Mouse (Mus musculus): ENCODE data around the gene Tbx3.
A peak's percentile ranks its signal among the peaks of the same experiment; 100 is the strongest.

Gene Tbx3

GRCm38 (mm10) chr5:119679614-119680328 is 9.3 kb downstream of the Tbx3 start:
- DNase-seq (ENCODE audit: low spot score in 2 of 2): no peak

- DNase-seq (ENCODE audit: low spot score in 2 of 2): no peak
These were observed 10.0 kb downstream of the Tbx3 start for GRCm38 (mm10) chr5:119680329-119681010.

DNA sequence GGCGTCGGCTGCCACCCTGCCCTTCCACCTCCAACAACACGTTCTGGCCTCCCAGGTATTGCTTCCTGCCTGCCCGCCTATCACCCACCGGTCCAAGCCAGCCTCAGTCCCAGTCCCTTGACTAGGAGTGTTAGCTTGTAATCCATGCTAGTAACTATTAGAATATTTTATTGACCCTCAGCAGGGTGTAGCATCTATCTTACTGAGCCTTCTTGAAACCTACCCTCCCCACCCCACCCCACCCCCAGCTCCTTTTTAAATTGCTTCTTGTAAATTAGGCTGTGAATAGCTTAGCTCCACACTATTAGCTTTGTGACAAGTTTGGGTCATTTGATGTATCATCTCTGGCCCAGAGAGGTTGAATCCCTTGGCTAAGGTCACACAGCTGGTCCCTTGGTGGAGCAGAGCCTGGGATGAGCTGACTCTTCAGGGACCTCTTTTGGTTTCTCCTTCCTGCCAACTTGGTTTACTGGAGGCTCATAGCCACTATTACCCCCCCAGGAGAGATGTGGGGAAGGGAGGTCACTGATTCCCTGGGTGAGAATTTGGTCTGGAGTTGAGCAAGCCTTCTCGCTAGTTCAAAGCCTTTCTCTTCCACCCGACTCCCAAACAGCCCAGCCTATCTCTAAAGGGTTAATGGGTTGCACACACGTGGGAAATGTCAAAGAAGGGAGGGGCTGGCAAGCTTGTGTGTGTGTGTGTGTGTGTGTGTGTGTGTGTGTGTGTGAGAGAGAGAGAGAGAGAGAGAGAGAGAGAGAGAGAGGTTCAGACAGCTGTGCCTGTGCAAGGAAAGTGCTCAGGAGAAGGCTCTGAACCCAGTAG is 10.8 kb downstream of the Tbx3 start:
- DNase-seq (ENCODE audit: low spot score in 2 of 2): no peak

DNA sequence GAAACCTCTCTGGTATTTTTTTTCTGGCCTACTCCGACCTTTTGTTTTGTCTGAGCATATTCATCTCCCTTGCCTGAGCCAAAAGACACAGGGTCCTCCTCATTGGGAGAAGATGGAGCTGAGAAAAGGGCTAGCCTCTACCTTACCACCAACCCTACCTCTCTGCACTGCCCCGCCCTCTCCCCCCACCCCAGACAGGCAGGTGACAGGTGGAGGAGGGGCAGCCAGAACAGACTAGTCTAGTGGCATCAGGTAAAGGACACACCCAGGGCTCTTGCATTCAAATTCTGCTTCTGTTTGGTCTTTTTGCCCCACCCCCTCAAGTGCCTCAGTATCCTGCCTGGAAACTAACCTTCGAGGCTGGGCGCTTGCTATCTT is 11.4 kb downstream of the Tbx3 start:
- no peak for DNase-seq (ENCODE audit: low spot score in 2 of 2)

DNA sequence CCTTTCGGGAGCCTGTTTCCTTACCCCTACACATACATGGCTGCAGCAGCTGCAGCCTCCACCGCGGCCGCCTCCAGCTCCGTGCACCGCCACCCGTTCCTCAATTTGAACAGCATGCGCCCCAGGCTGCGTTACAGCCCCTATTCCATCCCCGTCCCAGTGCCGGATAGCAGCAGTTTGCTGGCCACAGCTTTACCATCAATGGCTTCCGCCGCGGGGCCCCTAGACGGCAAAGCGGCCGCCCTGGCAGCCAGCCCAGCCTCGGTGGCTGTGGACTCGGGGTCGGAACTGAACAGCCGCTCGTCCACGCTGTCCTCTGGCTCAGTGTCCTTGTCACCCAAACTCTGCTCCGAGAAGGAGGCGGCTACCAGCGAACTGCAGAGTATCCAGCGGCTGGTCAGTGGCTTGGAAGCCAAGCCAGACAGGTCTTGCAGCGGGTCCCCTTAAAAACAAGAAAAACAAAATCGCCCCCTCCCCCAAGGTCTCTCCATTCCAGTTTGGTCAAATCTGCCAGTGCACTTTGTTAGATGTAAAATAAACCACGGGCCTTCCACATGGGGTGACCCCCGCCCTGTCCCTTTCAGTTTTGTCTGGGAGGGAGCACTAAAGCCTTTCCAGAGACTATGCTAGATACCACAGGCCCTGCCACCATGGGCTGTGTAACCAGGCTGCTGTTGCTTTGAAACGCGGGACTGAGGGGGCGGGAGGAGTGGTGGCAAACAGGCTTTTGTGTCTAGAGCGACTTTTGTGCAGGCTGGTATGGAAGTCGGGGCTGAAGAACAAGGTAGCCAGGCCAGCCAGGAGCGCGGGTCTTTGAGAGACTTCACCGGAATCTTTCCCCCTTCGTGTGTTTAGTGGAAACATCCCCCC is 12.4 kb downstream of the Tbx3 start:
- no peak for DNase-seq (ENCODE audit: low spot score in 2 of 2)

GRCm38 (mm10) chr5:119683861-119684260 is 13.4 kb downstream of the Tbx3 start:
- DNase-seq (ENCODE audit: low spot score in 2 of 2): no peak

DNA sequence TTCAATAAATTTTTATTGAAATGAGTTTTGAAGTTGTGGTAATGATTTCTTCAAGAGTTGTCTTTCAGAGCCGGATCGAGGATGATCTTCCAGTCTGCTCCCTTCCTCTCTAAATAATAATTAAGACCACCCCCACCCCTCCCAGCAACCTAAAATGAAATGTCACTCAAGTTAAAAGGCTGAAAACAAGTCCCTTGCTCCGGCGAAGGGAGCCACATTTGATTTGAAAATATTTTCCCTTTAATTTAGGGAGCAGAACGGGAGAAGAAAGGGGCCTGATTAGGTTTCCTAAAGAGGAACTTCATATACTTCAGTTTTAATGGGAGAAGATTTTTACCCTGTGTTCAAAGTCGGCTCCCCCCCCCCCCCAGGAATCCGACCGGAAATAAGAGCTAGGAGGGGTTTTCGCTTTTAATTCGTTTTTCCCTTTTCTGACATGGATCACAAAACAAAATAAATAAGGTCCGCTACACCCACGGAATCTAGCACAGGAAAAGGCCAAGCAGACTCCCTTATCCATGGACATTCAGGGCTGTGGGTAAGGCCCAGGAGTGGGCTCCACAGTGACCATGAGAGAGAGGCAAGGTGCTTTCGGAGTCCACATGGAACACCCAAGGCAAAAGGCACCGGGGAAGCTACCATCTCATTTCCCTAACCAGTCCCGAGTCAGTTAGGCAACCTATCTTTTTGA is 14.4 kb downstream of the Tbx3 start:
- DNase-seq (ENCODE audit: low spot score in 2 of 2): no peak

DNA sequence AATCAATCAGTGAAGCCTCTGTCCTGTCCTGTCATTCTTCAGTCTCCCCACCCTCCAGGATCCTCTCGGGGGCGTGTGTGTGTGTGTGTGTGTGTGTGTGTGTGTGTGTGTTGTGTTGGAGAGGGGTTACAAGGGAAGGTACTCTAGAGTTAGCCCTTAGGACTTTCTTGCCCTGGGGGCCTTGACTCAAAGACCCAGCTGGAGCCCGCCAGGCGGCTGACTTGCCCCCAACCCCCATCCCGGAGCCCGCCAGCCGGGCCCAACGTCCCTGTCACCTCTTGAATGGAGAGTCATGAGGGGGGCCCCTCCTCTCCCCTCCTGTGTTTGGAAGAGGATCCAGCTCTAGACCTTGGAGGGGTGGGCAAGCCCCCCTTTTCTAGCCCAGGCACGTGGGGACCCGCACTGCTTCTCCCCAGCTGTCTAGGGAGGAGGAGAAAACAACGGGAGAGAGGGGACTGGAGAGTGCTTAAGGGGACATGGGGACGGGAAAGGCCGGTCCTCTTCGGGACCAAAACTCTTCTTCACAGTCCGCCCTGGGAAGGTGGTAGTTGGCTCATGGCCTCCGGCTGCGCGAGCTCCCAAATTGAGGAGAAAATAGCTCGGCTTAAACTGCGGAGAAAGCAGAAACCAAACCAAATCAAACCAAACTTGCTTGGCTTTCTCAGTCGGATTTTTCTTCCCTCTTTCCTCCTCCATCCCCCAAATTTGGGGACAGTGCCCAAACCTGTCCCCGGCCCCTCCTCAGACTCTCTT is 15.2 kb downstream of the Tbx3 start:
- no peak for DNase-seq (ENCODE audit: low spot score in 2 of 2)

DNA sequence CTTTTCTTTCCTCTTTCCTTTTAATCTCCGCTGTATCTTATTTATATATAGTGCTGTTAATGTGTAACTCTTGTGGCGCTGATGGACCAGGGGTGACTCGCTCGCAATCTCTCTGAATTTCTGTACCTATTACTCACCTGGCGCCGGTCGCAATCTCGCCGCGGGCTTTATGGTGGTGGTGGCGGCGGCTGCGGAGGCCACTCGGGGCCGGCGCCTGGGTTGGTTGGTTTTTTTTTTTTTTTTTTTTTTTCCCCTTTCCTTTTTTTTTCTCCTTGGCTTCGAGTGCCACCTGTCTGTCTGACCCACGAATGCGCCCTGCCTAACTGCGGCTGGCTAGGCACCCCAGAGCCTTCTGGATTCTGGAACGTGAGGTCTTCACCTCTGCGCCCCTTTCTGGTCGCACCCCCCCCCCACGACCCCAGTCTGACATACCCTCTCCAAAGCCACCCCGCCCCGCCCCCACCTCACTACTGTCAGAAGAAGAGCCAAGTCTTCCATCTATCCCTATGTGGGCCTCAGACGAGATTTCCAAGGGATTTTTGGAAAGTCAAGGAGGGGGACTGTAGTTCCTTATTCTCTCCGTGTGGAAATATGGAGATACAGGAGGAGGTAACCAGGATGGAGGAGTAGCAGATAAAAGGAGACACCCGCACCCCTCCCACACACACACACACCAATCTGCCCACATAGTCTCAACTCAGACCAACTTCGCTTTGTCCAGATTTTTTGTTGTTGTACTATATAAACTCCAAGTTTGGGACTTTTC is 15.9 kb downstream of the Tbx3 start:
- DNase-seq (ENCODE audit: low spot score in 2 of 2): no peak

DNA sequence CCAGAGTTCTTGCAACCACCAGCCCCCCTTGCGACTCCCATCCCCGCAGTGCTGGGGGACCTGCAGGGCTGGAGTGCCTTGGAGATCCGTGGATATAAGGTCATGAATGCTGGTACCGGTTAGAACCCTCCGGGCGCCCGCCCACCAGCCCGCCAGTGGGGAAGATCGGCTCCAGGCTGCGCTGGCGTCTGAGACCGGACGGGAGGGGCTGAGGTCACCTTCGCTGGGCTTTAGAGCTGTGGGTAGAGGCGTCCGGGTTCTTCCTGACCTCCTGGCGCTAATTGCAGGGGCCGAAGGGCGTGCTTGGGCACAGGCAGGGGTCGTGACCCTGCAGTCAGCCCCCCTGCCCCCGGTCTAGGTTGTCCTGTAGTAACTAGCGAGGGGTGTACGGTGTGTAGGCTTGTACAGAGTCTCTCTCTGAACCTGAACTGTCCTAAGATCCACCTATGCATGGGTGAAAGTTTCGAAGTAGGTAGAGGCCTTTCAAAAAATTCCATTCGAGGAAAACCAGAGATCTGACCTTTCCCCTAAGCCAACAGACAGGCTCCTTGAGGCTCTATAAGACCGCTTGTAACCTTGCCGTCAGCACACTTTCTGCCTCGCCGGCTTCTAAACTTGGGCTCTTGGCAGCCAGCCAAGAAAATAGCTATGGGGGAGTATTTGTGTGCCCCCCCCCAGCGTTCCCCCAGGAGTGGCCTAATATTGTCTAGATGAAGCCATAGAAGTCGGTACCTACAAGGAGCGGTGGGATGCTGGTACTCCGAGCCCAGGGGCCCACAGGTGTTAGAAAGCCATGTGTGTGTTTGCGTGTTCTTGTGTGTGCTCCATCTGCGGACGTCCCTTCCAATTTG is 16.8 kb downstream of the Tbx3 start:
- DNase-seq (ENCODE audit: low spot score in 2 of 2): no peak

GRCm38 (mm10) chr5:119687856-119688206 is 17.4 kb downstream of the Tbx3 start:
- DNase-seq (ENCODE audit: low spot score in 2 of 2): no peak

DNA sequence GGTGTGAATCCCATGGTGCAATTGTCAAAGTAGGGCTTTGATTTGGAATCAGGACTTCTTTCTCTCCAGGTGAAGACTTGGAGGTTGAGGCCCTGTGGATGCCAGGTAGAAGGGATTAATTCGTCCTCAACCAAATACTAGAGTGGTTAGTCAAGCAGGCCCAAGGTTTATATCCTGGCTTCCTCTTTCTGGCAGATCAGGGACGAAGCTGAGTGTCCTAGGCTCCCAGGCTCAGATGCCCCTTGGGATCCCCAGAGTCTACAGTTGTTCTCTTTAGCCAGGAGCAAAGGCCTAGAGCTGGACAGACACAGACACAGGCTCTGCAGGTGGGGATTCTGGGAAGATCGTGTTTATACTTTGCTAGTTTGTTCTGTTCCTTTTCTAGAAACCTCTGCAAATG is 17.8 kb downstream of the Tbx3 start:
- no peak for DNase-seq (ENCODE audit: low spot score in 2 of 2)

DNA sequence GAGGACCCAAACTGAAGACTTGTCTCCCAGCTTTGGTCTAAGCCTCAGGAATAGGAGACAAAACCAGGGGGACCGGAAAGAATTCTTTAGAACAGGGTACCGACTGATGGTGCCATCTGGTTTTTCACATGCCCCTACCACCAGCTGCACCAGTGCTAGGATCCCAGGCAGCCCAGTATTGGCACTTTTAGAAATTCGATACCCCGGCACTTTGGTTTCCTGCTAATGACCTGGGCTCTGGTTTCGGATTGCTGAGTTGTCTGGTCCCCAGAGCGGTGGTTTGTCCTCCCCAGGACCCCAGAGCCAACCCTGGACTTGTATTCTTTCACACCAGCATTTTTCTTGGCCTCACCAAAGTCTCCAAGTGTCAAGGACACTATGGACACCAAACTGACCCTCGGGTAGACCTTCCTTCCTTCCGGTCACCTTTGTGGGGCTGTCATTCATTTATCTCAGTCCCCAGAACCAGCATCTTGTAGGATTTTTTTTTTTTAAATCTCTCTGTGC is 18.5 kb downstream of the Tbx3 start:
- no peak for DNase-seq (ENCODE audit: low spot score in 2 of 2)

DNA sequence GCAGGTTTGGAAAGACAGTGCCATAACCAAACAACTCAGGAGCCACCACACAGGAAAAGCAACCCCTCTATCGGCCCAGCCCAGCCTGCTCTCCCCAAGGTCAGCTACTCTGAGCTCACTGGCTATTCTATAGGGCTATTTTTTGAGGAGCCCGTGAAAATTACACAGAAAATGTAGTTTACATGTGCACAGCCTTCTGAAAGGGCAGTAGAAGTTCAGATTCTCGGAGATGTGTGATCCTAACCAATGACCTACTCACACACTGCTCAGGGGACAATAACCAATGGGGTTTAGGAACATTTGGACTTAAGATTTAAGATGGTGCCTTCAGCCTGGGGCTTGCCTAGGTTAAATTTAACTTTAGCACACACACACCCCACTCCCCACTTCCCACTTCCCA is 19.0 kb downstream of the Tbx3 start:
- no peak for DNase-seq (ENCODE audit: low spot score in 2 of 2)

DNA sequence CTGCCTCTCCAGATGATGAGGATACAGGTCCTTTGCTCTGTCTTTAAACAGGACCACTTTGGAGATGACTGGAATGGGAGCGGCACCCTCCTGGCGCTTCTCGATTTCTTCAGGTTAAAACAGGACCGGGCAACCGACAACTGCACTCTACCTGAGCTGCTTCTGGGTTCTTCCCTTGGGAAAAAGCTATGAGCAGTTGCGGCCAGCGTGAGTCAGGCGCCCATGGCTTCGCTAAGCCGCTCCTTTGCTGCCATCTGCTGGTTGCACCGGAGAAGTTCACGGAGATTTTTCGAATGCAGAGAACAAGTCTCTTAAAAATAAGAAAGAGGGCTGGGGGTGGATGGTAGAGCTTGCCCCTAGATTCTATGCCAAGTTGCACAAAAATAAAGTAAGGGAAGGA is 20.6 kb downstream of the Tbx3 start:
- DNase-seq (ENCODE audit: low spot score in 2 of 2): peak; percentile 8 to 64

DNA sequence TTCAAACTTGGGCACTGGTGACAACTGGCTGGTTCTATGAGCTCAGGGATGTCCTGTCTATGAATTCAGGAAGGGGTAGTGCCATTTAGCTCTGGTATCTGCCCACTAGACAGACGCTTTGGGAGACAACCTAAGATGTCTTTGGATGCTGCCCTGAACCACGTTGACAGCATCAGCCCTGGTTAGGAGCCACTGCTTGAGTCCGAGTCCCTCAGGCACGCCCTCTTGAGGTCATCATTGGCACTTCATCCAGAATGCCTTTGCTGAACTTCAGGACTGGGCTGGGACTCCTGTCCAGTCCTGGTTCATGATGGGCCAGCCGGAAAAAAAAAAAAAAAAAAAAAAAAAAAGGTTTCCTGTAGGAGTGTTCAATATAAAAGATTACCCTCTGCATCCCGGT is 22.0 kb downstream of the Tbx3 start:
- DNase-seq (ENCODE audit: low spot score in 2 of 2): no peak

- DNase-seq (ENCODE audit: low spot score in 2 of 2): no peak
These were observed 24.4 kb downstream of the Tbx3 start for GRCm38 (mm10) chr5:119694914-119695313.

DNA sequence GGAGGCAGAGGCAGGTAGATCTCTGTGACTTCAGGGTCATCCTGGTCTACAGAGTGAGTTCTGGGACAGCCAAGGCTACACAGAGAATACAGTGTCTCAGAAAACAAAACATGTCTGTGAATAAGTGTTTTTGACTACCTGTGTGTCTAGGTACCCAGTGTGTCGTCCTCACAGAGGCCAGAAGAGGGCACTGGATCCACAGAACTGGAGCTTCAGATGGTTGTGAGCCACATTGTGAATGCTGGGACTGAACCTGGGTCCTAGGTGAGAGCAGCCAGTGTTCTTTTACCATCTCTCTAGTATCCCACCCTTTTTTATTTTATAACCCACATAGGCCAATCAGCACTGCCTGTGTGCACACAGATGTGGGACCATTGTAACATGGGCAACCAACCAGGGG is 32.6 kb downstream of the Tbx3 start:
- DNase-seq (ENCODE audit: low spot score in 2 of 2): no peak

- no peak for DNase-seq (ENCODE audit: low spot score in 2 of 2)
These were observed 34.4 kb downstream of the Tbx3 start for GRCm38 (mm10) chr5:119704900-119705299.

All from thymus, postnatal 10 days (tissue).